Mouse (Mus musculus) embryonic facial prominence, embryonic 11.5 days (tissue): ENCODE measurements around the gene Ndufb11. TPM values are rescaled to one million over a fixed set of nuclear protein-coding genes. Genes with fewer than 3 reads are reported as not detected.

ENCODE experiments used
- ATAC-seq: fragments of 200-750 bp; cut with Nextera tagmentation; replicated peaks from 2 replicates; pipeline ENCODE4 v1.8.0; 2017; ENCODE audit warnings: low read depth; ENCODE audit not compliant: insufficient number of reproducible peaks, low FRiP score, low TSS enrichment
- DNase-seq: peaks from one replicate; pipeline ENCODE4 v3.0.0-alpha.2; 2015; ENCODE audit warnings: low spot score
- H3K27ac ChIP-seq: fragments of 300-500 bp; sonication (generic); replicated peaks from 2 replicates; pipeline ENCODE4 v1.5.1; 2014; ENCODE audit warnings: mild to moderate bottlenecking, low read depth, low read length, control low read depth
- H3K27me3 ChIP-seq: fragments of 300-500 bp; sonication (generic); 2 replicates; pipeline ENCODE4 v1.6.1; 2014; ENCODE audit warnings: mild to moderate bottlenecking, low read length, moderate library complexity, mixed read lengths; ENCODE audit not compliant: control insufficient read depth, insufficient read depth
- H3K36me3 ChIP-seq: fragments of 300-500 bp; sonication (generic); replicated peaks from 2 replicates; pipeline ENCODE4 v1.6.1; 2014; ENCODE audit warnings: low read depth, mild to moderate bottlenecking, low read length, moderate library complexity, mixed read lengths; ENCODE audit not compliant: control insufficient read depth, insufficient read depth
- H3K4me1 ChIP-seq: fragments of 300-500 bp; sonication (generic); 2 replicates; pipeline ENCODE4 v1.6.1; 2014; ENCODE audit warnings: low read length, mixed read lengths; ENCODE audit not compliant: control insufficient read depth, insufficient read depth
- H3K4me2 ChIP-seq: fragments of 300-500 bp; sonication (generic); 2 replicates; pipeline ENCODE4 v1.6.1; 2014; ENCODE audit warnings: low read depth, mild to moderate bottlenecking, control low read depth, low read length, moderate library complexity
- H3K4me3 ChIP-seq: fragments of 300-500 bp; sonication (generic); 2 replicates; pipeline ENCODE4 v1.5.1; 2014; ENCODE audit warnings: low read depth, low read length, control low read depth
- H3K9ac ChIP-seq: fragments of 300-500 bp; sonication (generic); replicated peaks from 2 replicates; pipeline ENCODE4 v1.6.1; 2014; ENCODE audit warnings: mild to moderate bottlenecking, control low read depth, low read length
- H3K9me3 ChIP-seq: fragments of 300-500 bp; sonication (generic); replicated peaks from 2 replicates; pipeline ENCODE4 v1.6.1; 2016; ENCODE audit warnings: mild to moderate bottlenecking, low read length, inconsistent platforms, mixed read lengths; ENCODE audit not compliant: control insufficient read depth
- WGBS: fragments of 180-500 bp; shearing (Covaris S2); extraction: QIAGEN DNeasy Blood & Tissue Kit; methylation state at CpG from one replicate; pipeline ENCODE4 v1.1.7; 2014; 5-methylcytosine and 5-hydroxymethylcytosine counted together
- polyA plus RNA-seq: library from polyadenylated mRNA; unstranded; fragments of >200 nt; fragmentation: Nextera tagmentation; extraction: Ambion mirVana; gene quantifications from 2 replicates; pipeline ENCODE4 v1.2.1, GENCODE M21; 2014

The Ndufb11 gene
- polyA plus RNA-seq = 207 and 208 TPM in 2 replicates

GRCm38 (mm10) chrX:20617176-20617902 lies at the start of gene Ndufb11, which contains the start of gene Rbm10:
Gene Ndufb11 (minus strand): TSS chrX:20617619.
Gene Rbm10 (plus strand): TSS chrX:20617503.
- no peaks in the 10 kb centered on the region for H3K36me3 ChIP-seq
- no peaks in the 10 kb centered on the region for H3K27me3 ChIP-seq
- H3K4me1 ChIP-seq = no peaks in the 10 kb centered on the region
- 19% methylated on average over 45 of the region's 49 CpGs for WGBS
- peak within 1 kb of the TSS; percentile 48 for H3K4me2 ChIP-seq
- ATAC-seq (peak; percentile 99), DNase-seq (peak; percentile 79)
- H3K4me3 ChIP-seq = peak within 1 kb of the TSS; percentile 58
- peak within 1 kb of the TSS; percentile 72 for H3K27ac ChIP-seq
- H3K9ac ChIP-seq = peak within 1 kb of the TSS; percentile 73
- H3K9me3 ChIP-seq = no peaks in the 10 kb centered on the region

GRCm38 (mm10) chrX:20663444-20663790 lies 46.0 kb upstream of the Ndufb11 start:
- 16% methylated on average over 9 of the region's 9 CpGs for WGBS
- Histone ChIP-seq H3K4me1 (no peaks in the 10 kb centered on the region), H3K9ac (peak overlapping the region; percentile 71), H3K27me3 (no peaks in the 10 kb centered on the region), H3K36me3 (no peaks in the 10 kb centered on the region), H3K4me3 (peak overlapping the region; percentile 59), H3K9me3 (no peaks in the 10 kb centered on the region), H3K4me2 (peak overlapping the region; percentile 41), H3K27ac (no peak overlapping the region)
- ATAC-seq = no peak
- no peak for DNase-seq

- Histone ChIP-seq H3K9ac (peak overlapping the region; percentile 71), H3K9me3 (no peaks in the 10 kb centered on the region), H3K27ac (no peak overlapping the region; the same call in 1 of the 2 replicates), H3K27me3 (no peaks in the 10 kb centered on the region), H3K4me2 (peak overlapping the region; percentile 41), H3K36me3 (no peaks in the 10 kb centered on the region), H3K4me1 (no peaks in the 10 kb centered on the region), H3K4me3 (peak overlapping the region; percentile 59)
- WGBS = 15% methylated on average over 25 of the region's 28 CpGs
- ATAC-seq = peak; percentile 86
- peak; percentile 90 for DNase-seq
Observed at GRCm38 (mm10) chrX:20662716-20663443, 45.5 kb upstream of the Ndufb11 start.

GRCm38 (mm10) chrX:20662317-20662715 lies 44.9 kb upstream of the Ndufb11 start:
- ATAC-seq = 0 out of 2 replicates have a peak, but pooled peaks have one; percentile 2
- no peak for DNase-seq
- H3K27me3 ChIP-seq = no peaks in the 10 kb centered on the region
- no peak overlapping the region for H3K27ac ChIP-seq
- H3K4me3 ChIP-seq = no peak overlapping the region
- WGBS = 25% methylated on average over 5 of the region's 5 CpGs
- H3K36me3 ChIP-seq = no peaks in the 10 kb centered on the region
- H3K4me1 ChIP-seq = no peaks in the 10 kb centered on the region
- H3K9ac ChIP-seq = no peak overlapping the region
- H3K9me3 ChIP-seq = no peaks in the 10 kb centered on the region
- no peak overlapping the region for H3K4me2 ChIP-seq

GRCm38 (mm10) chrX:20658891-20659406 lies 41.5 kb upstream of the Ndufb11 start:
- Histone ChIP-seq H3K9ac (peak overlapping the region; percentile 48), H3K27me3 (no peaks in the 10 kb centered on the region), H3K4me2 (peak overlapping the region; percentile 63), H3K36me3 (no peaks in the 10 kb centered on the region), H3K9me3 (no peaks in the 10 kb centered on the region), H3K27ac (no peak overlapping the region), H3K4me3 (peak overlapping the region; percentile 41), H3K4me1 (no peaks in the 10 kb centered on the region)
- WGBS = 16% methylated on average over 24 of the region's 24 CpGs
- 0 out of 2 replicates have a peak, but pooled peaks have one; percentile 15 for ATAC-seq
- DNase-seq = peak; percentile 13

GRCm38 (mm10) chrX:20658026-20658652 lies 40.7 kb upstream of the Ndufb11 start, which contains the start of gene Uba1:
Gene Uba1 (plus strand): TSS chrX:20658326.
- Histone ChIP-seq H3K27me3 (no peaks in the 10 kb centered on the region), H3K9ac (peak within 1 kb of the TSS; percentile 48), H3K9me3 (no peaks in the 10 kb centered on the region), H3K27ac (no peak within 1 kb of the TSS), H3K4me1 (no peaks in the 10 kb centered on the region), H3K4me3 (peak within 1 kb of the TSS; percentile 41), H3K36me3 (no peaks in the 10 kb centered on the region), H3K4me2 (peak within 1 kb of the TSS; percentile 63)
- DNase-seq (peak; percentile 90), ATAC-seq (peak; percentile 80)
- WGBS = 12% methylated on average over 27 of the region's 27 CpGs

GRCm38 (mm10) chrX:20657593-20657992 lies 40.2 kb upstream of the Ndufb11 start:
- Histone ChIP-seq H3K27me3 (no peaks in the 10 kb centered on the region), H3K4me1 (no peaks in the 10 kb centered on the region), H3K9me3 (no peaks in the 10 kb centered on the region), H3K4me3 (no peak overlapping the region), H3K36me3 (no peaks in the 10 kb centered on the region), H3K27ac (no peak overlapping the region), H3K4me2 (no peak overlapping the region), H3K9ac (no peak overlapping the region)
- DNase-seq (no peak), ATAC-seq (peak; percentile 14; the same call in 1 of the 2 replicates)
- WGBS = 28% methylated on average over 5 of the region's 5 CpGs
